Mouse (Mus musculus): ENCODE measurements at regions not wholly inside any gene's neighbourhood (a gene's known extent, or its start where the extent isn't known, plus 50 kb on each side); places are given as distances from the start of the nearest gene placed in this dataset.

DNA sequence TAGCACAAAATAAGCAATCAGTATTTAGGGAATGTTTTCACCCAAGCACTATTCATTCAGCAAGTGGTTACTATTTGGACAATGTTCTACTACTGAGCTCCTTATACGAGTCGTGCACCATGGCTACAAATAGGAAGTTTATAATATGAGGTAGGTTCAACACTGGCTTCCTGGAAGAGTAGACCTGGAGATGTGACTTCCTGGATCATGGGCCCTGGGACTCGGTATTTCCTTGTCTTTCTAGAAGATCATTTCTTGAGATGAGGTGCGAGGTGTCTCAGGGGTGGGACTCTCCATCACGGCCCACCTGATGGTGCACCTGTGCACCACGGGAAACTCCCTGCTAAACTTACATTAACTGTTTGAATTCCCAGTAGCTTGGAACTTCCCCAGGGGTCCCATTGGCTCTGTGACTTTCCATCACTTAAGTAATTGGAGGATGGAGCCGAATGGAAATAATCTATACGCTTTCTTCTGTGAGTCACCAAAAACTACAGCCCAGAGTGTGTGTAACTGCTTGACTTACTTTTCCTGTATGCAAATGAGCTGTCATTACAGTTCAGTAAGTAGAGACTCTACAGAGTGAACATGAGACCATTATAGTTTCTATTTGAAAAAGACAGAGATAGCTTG lies 1246.3 kb upstream of the A1bg start:
- H3K4me1 ChIP-seq (ENCODE audit: control insufficient read depth, insufficient read depth, low read length) = no peaks in the 10 kb centered on the region
- no peak overlapping the region for H3K4me3 ChIP-seq (ENCODE audit: low read depth, low read length)
- no peak overlapping the region for H3K4me2 ChIP-seq (ENCODE audit: low read depth)
- H3K27me3 ChIP-seq (ENCODE audit: control insufficient read depth, insufficient read depth, low read length) = no peaks in the 10 kb centered on the region
- H3K36me3 ChIP-seq (ENCODE audit: control insufficient read depth, insufficient read depth, low read length) = no peaks in the 10 kb centered on the region
- H3K9me3 ChIP-seq (ENCODE audit: control insufficient read depth, low read length) = no peaks in the 10 kb centered on the region
- DNase-seq (ENCODE audit: low spot score) (no peak), ATAC-seq (ENCODE audit: insufficient read depth, low FRiP score, low TSS enrichment) (no peak)
- H3K27ac ChIP-seq (ENCODE audit: low read depth, low read length) = no peak overlapping the region
- WGBS = 92% methylated on average over 8 of the region's 8 CpGs
- no peak overlapping the region for H3K9ac ChIP-seq (ENCODE audit: low read length)

DNA sequence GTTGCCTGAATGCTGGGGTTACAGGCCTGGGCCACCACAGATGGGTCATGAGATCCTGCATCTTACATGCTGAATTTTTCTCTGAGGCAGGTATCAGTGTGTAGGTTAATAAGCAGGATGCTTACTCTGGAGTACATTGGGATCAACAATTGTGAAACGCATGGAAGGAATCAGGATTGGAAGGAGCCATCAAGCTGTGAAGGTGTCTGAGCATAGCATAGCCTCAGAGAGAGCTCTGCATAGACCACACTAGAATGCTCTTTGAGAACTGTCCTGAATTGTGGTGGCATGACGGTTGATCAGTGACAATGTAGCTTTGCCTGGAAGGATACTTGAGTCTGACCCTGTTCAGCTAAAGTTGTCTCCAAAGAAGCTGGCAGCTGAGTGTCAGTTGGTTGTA lies 1245.7 kb upstream of the A1bg start:
- Histone ChIP-seq H3K27me3 (ENCODE audit: control insufficient read depth, insufficient read depth, low read length) (no peaks in the 10 kb centered on the region), H3K36me3 (ENCODE audit: control insufficient read depth, insufficient read depth, low read length) (no peaks in the 10 kb centered on the region), H3K27ac (ENCODE audit: low read depth, low read length) (no peak overlapping the region), H3K4me1 (ENCODE audit: control insufficient read depth, insufficient read depth, low read length) (no peaks in the 10 kb centered on the region), H3K4me2 (ENCODE audit: low read depth) (no peak overlapping the region), H3K9me3 (ENCODE audit: control insufficient read depth, low read length) (no peaks in the 10 kb centered on the region), H3K9ac (ENCODE audit: low read length) (no peak overlapping the region), H3K4me3 (ENCODE audit: low read depth, low read length) (no peak overlapping the region)
- WGBS = 89% methylated on average over 2 of the region's 2 CpGs
- no peak for ATAC-seq (ENCODE audit: insufficient read depth, low FRiP score, low TSS enrichment)
- DNase-seq (ENCODE audit: low spot score) = no peak

- Histone ChIP-seq H3K4me3 (ENCODE audit: low read depth, low read length) (no peak overlapping the region), H3K36me3 (ENCODE audit: control insufficient read depth, insufficient read depth, low read length) (no peaks in the 10 kb centered on the region), H3K9me3 (ENCODE audit: control insufficient read depth, low read length) (no peaks in the 10 kb centered on the region), H3K9ac (ENCODE audit: low read length) (no peak overlapping the region), H3K4me1 (ENCODE audit: control insufficient read depth, insufficient read depth, low read length) (no peaks in the 10 kb centered on the region), H3K4me2 (ENCODE audit: low read depth) (no peak overlapping the region), H3K27ac (ENCODE audit: low read depth, low read length) (no peak overlapping the region), H3K27me3 (ENCODE audit: control insufficient read depth, insufficient read depth, low read length) (no peaks in the 10 kb centered on the region)
- DNase-seq (ENCODE audit: low spot score) (no peak), ATAC-seq (ENCODE audit: insufficient read depth, low FRiP score, low TSS enrichment) (no peak)
- WGBS = 95% methylated on average over 5 of the region's 5 CpGs
These were observed 1244.0 kb upstream of the A1bg start for GRCm38 (mm10) chr15:62166786-62167185.

GRCm38 (mm10) chr15:62165826-62166500 lies 1243.2 kb upstream of the A1bg start:
- H3K9me3 ChIP-seq (ENCODE audit: control insufficient read depth, low read length) = no peaks in the 10 kb centered on the region
- H3K4me2 ChIP-seq (ENCODE audit: low read depth) = no peak overlapping the region
- H3K4me3 ChIP-seq (ENCODE audit: low read depth, low read length) = no peak overlapping the region
- H3K27ac ChIP-seq (ENCODE audit: low read depth, low read length) = no peak overlapping the region
- H3K27me3 ChIP-seq (ENCODE audit: control insufficient read depth, insufficient read depth, low read length) = no peaks in the 10 kb centered on the region
- DNase-seq (ENCODE audit: low spot score) (no peak), ATAC-seq (ENCODE audit: insufficient read depth, low FRiP score, low TSS enrichment) (no peak)
- WGBS = 96% methylated on average over 10 of the region's 10 CpGs
- no peaks in the 10 kb centered on the region for H3K36me3 ChIP-seq (ENCODE audit: control insufficient read depth, insufficient read depth, low read length)
- no peak overlapping the region for H3K9ac ChIP-seq (ENCODE audit: low read length)
- H3K4me1 ChIP-seq (ENCODE audit: control insufficient read depth, insufficient read depth, low read length) = no peaks in the 10 kb centered on the region

- WGBS = 98% methylated on average over 9 of the region's 9 CpGs
- Histone ChIP-seq H3K27me3 (ENCODE audit: control insufficient read depth, insufficient read depth, low read length) (no peaks in the 10 kb centered on the region), H3K4me2 (ENCODE audit: low read depth) (no peak overlapping the region), H3K4me1 (ENCODE audit: control insufficient read depth, insufficient read depth, low read length) (no peaks in the 10 kb centered on the region), H3K9ac (ENCODE audit: low read length) (no peak overlapping the region), H3K36me3 (ENCODE audit: control insufficient read depth, insufficient read depth, low read length) (no peaks in the 10 kb centered on the region), H3K9me3 (ENCODE audit: control insufficient read depth, low read length) (no peaks in the 10 kb centered on the region), H3K27ac (ENCODE audit: low read depth, low read length) (no peak overlapping the region), H3K4me3 (ENCODE audit: low read depth, low read length) (no peak overlapping the region)
- DNase-seq (ENCODE audit: low spot score) = no peak
- no peak for ATAC-seq (ENCODE audit: insufficient read depth, low FRiP score, low TSS enrichment)
These were observed 1242.1 kb upstream of the A1bg start for GRCm38 (mm10) chr15:62164766-62165410.

- no peaks in the 10 kb centered on the region for H3K4me1 ChIP-seq (ENCODE audit: control insufficient read depth, insufficient read depth, low read length)
- 87% methylated on average over 5 of the region's 5 CpGs for WGBS
These were observed 1240.4 kb upstream of the A1bg start for GRCm38 (mm10) chr15:62163203-62163602.

GRCm38 (mm10) chr15:62162648-62163194 lies 1239.9 kb upstream of the A1bg start:
- H3K27ac ChIP-seq (ENCODE audit: low read depth, low read length) = no peak overlapping the region
- H3K27me3 ChIP-seq (ENCODE audit: control insufficient read depth, insufficient read depth, low read length) = no peaks in the 10 kb centered on the region
- H3K4me2 ChIP-seq (ENCODE audit: low read depth) = no peak overlapping the region
- no peak overlapping the region for H3K4me3 ChIP-seq (ENCODE audit: low read depth, low read length)
- no peak for ATAC-seq (ENCODE audit: insufficient read depth, low FRiP score, low TSS enrichment)
- H3K36me3 ChIP-seq (ENCODE audit: control insufficient read depth, insufficient read depth, low read length) = no peaks in the 10 kb centered on the region
- 79% methylated on average over 4 of the region's 4 CpGs for WGBS
- H3K9ac ChIP-seq (ENCODE audit: low read length) = no peak overlapping the region
- no peaks in the 10 kb centered on the region for H3K9me3 ChIP-seq (ENCODE audit: control insufficient read depth, low read length)
- H3K4me1 ChIP-seq (ENCODE audit: control insufficient read depth, insufficient read depth, low read length) = no peaks in the 10 kb centered on the region
- DNase-seq (ENCODE audit: low spot score) = no peak

More at GRCm38 (mm10) chr15:62163203-62163602, 1240.4 kb upstream of the A1bg start:
- no peak for DNase-seq (ENCODE audit: low spot score)
- Histone ChIP-seq H3K9me3 (ENCODE audit: control insufficient read depth, low read length) (no peaks in the 10 kb centered on the region), H3K4me3 (ENCODE audit: low read depth, low read length) (no peak overlapping the region), H3K36me3 (ENCODE audit: control insufficient read depth, insufficient read depth, low read length) (no peaks in the 10 kb centered on the region), H3K27ac (ENCODE audit: low read depth, low read length) (no peak overlapping the region), H3K27me3 (ENCODE audit: control insufficient read depth, insufficient read depth, low read length) (no peaks in the 10 kb centered on the region), H3K9ac (ENCODE audit: low read length) (no peak overlapping the region), H3K4me2 (ENCODE audit: low read depth) (no peak overlapping the region)
- ATAC-seq (ENCODE audit: insufficient read depth, low FRiP score, low TSS enrichment) = no peak

GRCm38 (mm10) chr15:62161975-62162647 lies 1239.3 kb upstream of the A1bg start:
- Histone ChIP-seq H3K9ac (ENCODE audit: low read length) (no peak overlapping the region), H3K27ac (ENCODE audit: low read depth, low read length) (no peak overlapping the region), H3K27me3 (ENCODE audit: control insufficient read depth, insufficient read depth, low read length) (no peaks in the 10 kb centered on the region), H3K9me3 (ENCODE audit: control insufficient read depth, low read length) (no peaks in the 10 kb centered on the region), H3K36me3 (ENCODE audit: control insufficient read depth, insufficient read depth, low read length) (no peaks in the 10 kb centered on the region), H3K4me2 (ENCODE audit: low read depth) (no peak overlapping the region), H3K4me1 (ENCODE audit: control insufficient read depth, insufficient read depth, low read length) (no peaks in the 10 kb centered on the region), H3K4me3 (ENCODE audit: low read depth, low read length) (no peak overlapping the region)
- 68% methylated on average over 8 of the region's 8 CpGs for WGBS
- no peak for ATAC-seq (ENCODE audit: insufficient read depth, low FRiP score, low TSS enrichment)
- DNase-seq (ENCODE audit: low spot score) = no peak
